Mouse (Mus musculus) G1E (cell line): ENCODE data around the gene Sox5. TPM values are rescaled to one million over a fixed set of nuclear protein-coding genes. Genes with fewer than 3 reads are reported as not detected.

Experiments used
- ATAC-seq: 2 replicates; pipeline ENCODE4 v1.8.0; 2016; ENCODE audit warnings: mild to moderate bottlenecking; ENCODE audit not compliant: insufficient number of reproducible peaks, poor library complexity, low FRiP score, severe bottlenecking; ENCODE audit errors: extremely low read depth
- DNase-seq: peaks from one replicate; pipeline ENCODE4 v3.0.0; 2012; ENCODE audit warnings: low spot score
- H3K27me3 ChIP-seq: 2 replicates; pipeline ENCODE4 v1.6.1; 2012; ENCODE audit warnings: mild to moderate bottlenecking, low read length, inconsistent platforms; ENCODE audit not compliant: insufficient read depth
- H3K36me3 ChIP-seq: replicated peaks from 2 replicates; pipeline ENCODE3; 2012; ENCODE audit warnings: mild to moderate bottlenecking, inconsistent platforms
- H3K4me1 ChIP-seq: 2 replicates; pipeline ENCODE4 v1.6.1; 2012; ENCODE audit warnings: low read depth, low read length, inconsistent platforms, mixed read lengths; ENCODE audit not compliant: insufficient read depth
- H3K4me3 ChIP-seq: 2 replicates; pipeline ENCODE4 v1.5.1; 2012; ENCODE audit warnings: low read depth, mild to moderate bottlenecking, inconsistent platforms, low read length, moderate library complexity, mixed read lengths
- H3K9me3 ChIP-seq: replicated peaks from 2 replicates; pipeline ENCODE4 v1.6.1; 2012; ENCODE audit warnings: inconsistent platforms
- CTCF ChIP-seq: IDR thresholded peaks from 2 replicates; pipeline ENCODE4 v1.5.1; 2012; ENCODE audit warnings: low read depth, low read length, inconsistent platforms, mixed read lengths
- GATA1 ChIP-seq: IDR thresholded peaks from 2 replicates; pipeline ENCODE4 v1.6.1; 2012; ENCODE audit warnings: borderline replicate concordance, low read length, inconsistent platforms, mixed read lengths
- GATA2 ChIP-seq: IDR thresholded peaks from 2 replicates; pipeline ENCODE4 v1.6.1; 2012; ENCODE audit warnings: low read depth, low read length, inconsistent platforms, borderline replicate concordance
- POLR2AphosphoS5 ChIP-seq: IDR thresholded peaks from 2 replicates; pipeline ENCODE4 v1.6.1; 2012; ENCODE audit warnings: low read depth, low read length, inconsistent platforms; ENCODE audit not compliant: insufficient replicate concordance
- TAL1 ChIP-seq: conservative IDR thresholded peaks from 2 replicates; pipeline ENCODE4 v1.6.1; 2012; ENCODE audit warnings: low read depth, low read length, inconsistent platforms, mixed read lengths
- polyA plus RNA-seq: library from polyadenylated mRNA; stranded (reverse); fragments of >175 nt; gene quantifications from 2 replicates; pipeline ENCODE4 v1.2.3, GENCODE M21; 2012
- total RNA-seq, 2 experiments: library from RNA; stranded (forward) in 1 of 2; stranded (reverse) in 1 of 2; fragments of 200-1000 nt in 1 of 2; fragments of >200 nt in 1 of 2; fragmentation: Nextera tagmentation in 1 of 2; gene quantifications; 2 replicates each; pipeline ENCODE4 v1.2.3; 2014 to 2017

The Sox5 gene
- total and polyA plus RNA-seq, 3 experiments, result 0.27 to 16.2 TPM; not detected in 1

DNA sequence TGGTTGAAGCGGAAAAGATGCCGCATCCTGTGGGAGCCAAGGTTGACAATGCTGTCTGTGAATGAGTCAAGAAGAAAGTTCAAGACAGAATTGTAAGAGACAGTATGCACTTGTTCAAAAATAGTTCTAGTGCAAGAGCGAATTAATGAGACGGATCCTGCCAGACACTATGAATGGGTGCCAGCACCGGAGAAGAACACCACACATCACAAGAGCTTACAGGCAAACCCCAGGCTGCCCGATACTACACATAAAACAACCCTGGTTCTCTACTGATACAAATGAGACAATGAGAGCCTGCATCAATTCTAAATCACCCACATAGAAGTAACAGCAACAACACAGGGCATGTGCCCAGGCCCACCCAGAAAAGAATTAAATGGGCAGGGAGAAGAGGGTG, 8.0 kb downstream of the Sox5 start:
- H3K9me3 ChIP-seq, result peaks cover 68% of the 10 kb centered on the region
- no peaks in the 10 kb centered on the region for H3K4me1 ChIP-seq
- TF ChIP-seq GATA1, result no peak
- no peak for TF ChIP-seq GATA2
- no peak for TF ChIP-seq TAL1
- no peak for TF ChIP-seq POLR2AphosphoS5
- DNase-seq (no peak), ATAC-seq (no peak)
- no peaks in the 10 kb centered on the region for H3K27me3 ChIP-seq
- no peaks in the 10 kb centered on the region for H3K36me3 ChIP-seq
- no peak overlapping the region for H3K4me3 ChIP-seq

DNA sequence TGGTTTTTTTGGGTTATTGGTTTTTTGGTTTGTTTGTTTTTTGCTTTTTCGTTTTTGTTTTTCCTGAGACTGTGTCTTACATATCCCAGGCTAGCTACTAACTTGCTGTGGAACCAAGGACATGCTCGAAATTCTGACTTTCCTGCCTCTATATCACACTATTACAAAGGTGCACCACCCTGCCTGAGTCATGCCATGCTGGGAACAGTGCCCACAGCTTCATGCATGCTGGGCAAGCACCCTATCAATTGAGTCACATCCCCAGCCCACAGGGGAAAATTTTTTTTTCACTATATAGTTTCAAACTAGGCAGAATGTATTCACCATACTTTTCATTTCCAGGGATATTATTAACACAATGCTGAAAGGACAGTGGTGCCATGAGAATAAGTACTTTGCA, 8.8 kb downstream of the Sox5 start:
- H3K27me3 ChIP-seq, result no peaks in the 10 kb centered on the region
- TF ChIP-seq GATA1 (no peak), GATA2 (no peak), CTCF (no peak), TAL1 (no peak), POLR2AphosphoS5 (no peak)

DNA sequence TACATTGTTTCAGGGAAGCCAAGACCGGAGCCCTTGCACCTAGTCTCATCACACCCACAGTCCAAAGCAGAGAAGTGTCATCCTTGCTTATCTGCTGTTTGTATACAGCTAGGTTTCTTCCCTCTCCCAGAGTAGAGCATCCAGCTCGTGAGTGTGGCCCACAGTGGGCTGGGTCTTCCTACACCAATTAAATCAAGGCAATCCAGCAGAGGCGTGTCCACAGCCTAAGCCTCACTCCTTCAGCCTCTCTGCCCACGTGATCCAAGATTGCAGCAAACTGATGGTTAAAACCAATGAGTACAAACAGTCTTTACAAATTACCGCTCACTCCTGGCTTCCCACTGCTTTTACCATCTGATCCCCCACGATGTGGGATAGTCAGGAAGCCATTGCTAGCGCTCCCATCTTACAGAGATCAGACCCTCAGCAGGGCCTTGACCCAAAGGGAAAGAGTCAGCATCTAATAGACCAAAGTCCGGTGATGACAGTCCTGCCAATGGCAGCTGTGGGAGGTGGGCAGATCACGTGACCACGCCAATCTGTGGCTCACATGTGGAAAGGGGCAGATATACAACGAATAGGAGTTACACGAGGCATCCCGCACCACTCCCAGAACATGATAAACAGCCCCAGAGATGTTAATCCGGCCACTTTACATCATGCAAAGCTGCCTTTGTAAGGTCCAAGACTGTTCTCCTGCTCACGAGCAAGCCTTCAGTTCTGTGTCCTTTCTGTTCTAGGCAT, 9.4 kb downstream of the Sox5 start:
- Histone ChIP-seq H3K4me1 (no peaks in the 10 kb centered on the region), H3K9me3 (peaks cover 78% of the 10 kb centered on the region), H3K36me3 (no peaks in the 10 kb centered on the region), H3K27me3 (no peaks in the 10 kb centered on the region), H3K4me3 (no peak overlapping the region)
- ATAC-seq (no peak), DNase-seq (no peak)
- TF ChIP-seq TAL1 (no peak), GATA1 (no peak), CTCF (no peak), POLR2AphosphoS5 (no peak), GATA2 (no peak)

More for the DNA sequence above, 8.8 kb downstream of the Sox5 start:
- peaks cover 76% of the 10 kb centered on the region for H3K9me3 ChIP-seq
- H3K4me3 ChIP-seq, result no peak overlapping the region
- H3K36me3 ChIP-seq, result no peaks in the 10 kb centered on the region
- ATAC-seq (no peak), DNase-seq (no peak)
- H3K4me1 ChIP-seq, result no peaks in the 10 kb centered on the region

DNA sequence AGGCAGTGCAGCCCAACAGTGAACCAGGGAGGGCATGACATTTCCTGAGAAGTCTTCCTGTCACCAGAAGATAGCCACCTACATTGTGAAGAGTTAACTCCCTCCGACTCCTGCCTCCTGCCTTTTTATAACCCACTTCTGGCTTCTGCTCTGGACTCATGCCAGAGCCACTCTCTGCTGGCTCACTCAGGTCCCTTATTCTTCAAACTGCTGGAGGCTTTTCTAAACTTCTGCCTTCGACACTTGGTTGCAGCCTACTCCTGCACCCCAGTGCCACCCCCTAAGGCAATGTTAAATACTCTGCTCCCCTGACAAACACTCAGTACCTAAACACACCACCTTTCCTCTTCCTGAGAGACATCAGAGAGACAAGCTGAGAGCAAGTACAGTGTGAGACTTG, 12.7 kb downstream of the Sox5 start:
- no peaks in the 10 kb centered on the region for H3K27me3 ChIP-seq
- H3K4me3 ChIP-seq, result no peak overlapping the region
- H3K4me1 ChIP-seq, result no peaks in the 10 kb centered on the region
- H3K36me3 ChIP-seq, result no peaks in the 10 kb centered on the region
- ATAC-seq (no peak), DNase-seq (no peak)
- H3K9me3 ChIP-seq, result peaks cover 76% of the 10 kb centered on the region
- TF ChIP-seq GATA2 (no peak), CTCF (no peak), GATA1 (no peak), TAL1 (no peak), POLR2AphosphoS5 (no peak)

DNA sequence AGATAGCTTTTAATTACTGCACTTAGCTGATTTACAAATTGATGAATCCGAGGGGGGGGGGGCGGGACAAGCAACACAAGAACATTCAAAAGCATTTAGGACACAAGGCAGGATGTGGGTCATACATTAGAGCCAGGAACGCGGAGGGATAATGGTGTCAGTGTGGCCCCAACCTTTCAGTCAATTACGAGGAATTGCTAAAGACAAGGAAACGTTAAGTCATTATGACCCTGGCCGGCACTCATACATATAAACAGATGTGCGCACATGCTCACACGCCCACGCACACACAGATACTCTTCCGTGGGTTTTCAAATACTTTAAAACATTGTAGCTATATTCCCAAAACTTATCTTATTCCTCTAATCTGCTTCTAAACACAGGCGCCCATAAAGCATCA, 19.9 kb downstream of the Sox5 start:
- no peak for ATAC-seq
- Histone ChIP-seq H3K27me3 (no peaks in the 10 kb centered on the region), H3K4me3 (no peak overlapping the region), H3K9me3 (peaks cover 61% of the 10 kb centered on the region), H3K4me1 (no peaks in the 10 kb centered on the region), H3K36me3 (no peaks in the 10 kb centered on the region)
- TF ChIP-seq CTCF (no peak), GATA1 (no peak), TAL1 (no peak), POLR2AphosphoS5 (no peak), GATA2 (no peak)
- no peak for DNase-seq

DNA sequence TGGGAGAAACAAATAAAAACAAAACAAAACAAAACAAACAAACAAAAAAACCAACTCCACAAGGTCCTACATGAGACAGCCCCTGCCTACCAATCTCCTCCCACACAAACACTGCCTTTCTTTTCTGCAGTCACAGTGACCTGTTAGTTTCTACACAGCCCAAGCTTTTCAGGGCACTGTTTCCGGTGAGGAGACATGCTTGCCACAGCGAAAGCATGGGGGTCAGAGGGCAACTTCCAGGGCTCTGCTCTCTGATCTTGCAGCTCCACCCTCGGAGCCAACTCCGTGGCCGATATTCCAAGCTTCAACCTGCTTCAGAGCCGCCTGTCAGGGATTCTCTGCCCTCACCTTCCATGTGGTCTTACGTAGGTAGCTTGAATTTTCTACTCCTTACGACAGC, 22.6 kb downstream of the Sox5 start:
- no peak for ATAC-seq
- H3K9me3 ChIP-seq, result peaks cover 53% of the 10 kb centered on the region
- H3K36me3 ChIP-seq, result no peaks in the 10 kb centered on the region
- H3K4me1 ChIP-seq, result no peaks in the 10 kb centered on the region
- H3K27me3 ChIP-seq, result no peaks in the 10 kb centered on the region
- DNase-seq, result no peak
- no peak overlapping the region for H3K4me3 ChIP-seq
- TF ChIP-seq GATA1 (no peak), CTCF (no peak), TAL1 (no peak), GATA2 (no peak), POLR2AphosphoS5 (no peak)

DNA sequence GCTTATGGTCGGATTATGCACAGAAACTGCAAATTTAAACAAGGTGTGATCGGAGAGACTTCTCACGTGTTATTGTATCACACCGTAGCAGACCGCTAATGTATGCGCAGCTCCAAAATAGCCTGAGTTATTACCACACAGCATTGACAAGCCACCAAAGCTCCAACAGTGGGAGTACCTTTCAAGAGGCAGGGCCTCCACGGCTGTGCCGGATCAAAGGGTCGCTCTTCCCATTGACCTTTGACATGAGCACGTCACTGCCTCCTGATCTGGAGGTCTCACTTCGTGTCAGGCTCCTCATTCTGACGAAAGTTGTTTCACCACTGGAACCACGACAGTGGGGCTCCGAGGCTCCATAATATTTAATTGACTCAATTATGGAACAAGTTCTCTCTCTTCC, 24.4 kb downstream of the Sox5 start:
- DNase-seq (no peak), ATAC-seq (no peak)
- TF ChIP-seq POLR2AphosphoS5 (no peak), GATA2 (no peak), GATA1 (no peak), CTCF (no peak), TAL1 (no peak)
- Histone ChIP-seq H3K4me1 (no peaks in the 10 kb centered on the region), H3K4me3 (no peak overlapping the region), H3K36me3 (no peaks in the 10 kb centered on the region), H3K9me3 (peaks cover 51% of the 10 kb centered on the region), H3K27me3 (no peaks in the 10 kb centered on the region)
